Mouse (Mus musculus) v-Abl transformed pro-B cells (cell line): ENCODE results near the gene Sfrp4.

ENCODE experiments used
- in situ Hi-C, 2 experiments: fragments of 400-800 bp; cut with MboI; formaldehyde crosslinking; loops; one replicate each; pipeline ENCODE4 v1.15.1; 2025; ENCODE audit not compliant: unreplicated experiment in 2 of 2

Sfrp4 gene

GRCm38 (mm10) chr13:19630768-19631709 lies 8.1 kb downstream of the Sfrp4 start:
- in situ Hi-C loops = loop anchor here in 1 of 2 experiments (5.0 kb wide), 1 partner anchor 349 kb away; no protein-coding TSS in a partner anchor

GRCm38 (mm10) chr13:19636131-19636530 lies 13.2 kb downstream of the Sfrp4 start:
- in situ Hi-C loops = loop anchor here (5.0 kb wide), 2 partner anchors 199 to 274 kb away; no protein-coding TSS in a partner anchor

GRCm38 (mm10) chr13:19640203-19640851 lies 17.4 kb downstream of the Sfrp4 start:
- in situ Hi-C loops = loop anchor here (5.0 to 10.0 kb wide), 4 partner anchors 42 to 486 kb away; no protein-coding TSS in a partner anchor

GRCm38 (mm10) chr13:19643519-19643918 lies 20.6 kb downstream of the Sfrp4 start:
- in situ Hi-C loops = loop anchor here (5.0 to 10.0 kb wide), 4 partner anchors 39 to 489 kb away; no protein-coding TSS in a partner anchor

DNA sequence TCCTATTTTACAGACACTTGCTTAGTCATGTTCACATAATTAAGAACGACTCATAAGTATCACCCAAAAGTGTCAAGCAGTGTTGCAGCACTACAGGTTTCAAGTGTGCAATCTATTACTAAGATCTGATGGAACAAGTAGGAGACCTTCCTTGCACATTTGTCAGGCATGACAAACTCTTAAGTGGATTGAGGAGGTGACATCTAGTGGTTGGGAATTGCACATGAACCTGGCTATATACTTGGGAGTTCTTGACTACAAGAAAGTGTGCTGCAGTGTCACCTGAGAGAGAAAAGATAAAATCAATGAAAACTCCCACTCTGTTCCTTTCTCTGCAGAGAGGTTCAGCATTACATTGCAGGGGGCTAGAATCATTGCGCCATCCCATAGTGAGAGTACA lies 21.3 kb downstream of the Sfrp4 start:
- in situ Hi-C loops = loop anchor here (5.0 to 10.0 kb wide), 4 partner anchors 38 to 489 kb away; no protein-coding TSS in a partner anchor

GRCm38 (mm10) chr13:19649824-19650223 lies 26.9 kb downstream of the Sfrp4 start:
- in situ Hi-C loops = loop anchor here (10.0 to 25.0 kb wide), 3 partner anchors 495 to 1588 kb away; no protein-coding TSS in a partner anchor

GRCm38 (mm10) chr13:19652405-19652804 lies 29.5 kb downstream of the Sfrp4 start:
- in situ Hi-C loops = loop anchor here (25.0 kb wide), 2 partner anchors 840 to 1590 kb away; no protein-coding TSS in a partner anchor

DNA sequence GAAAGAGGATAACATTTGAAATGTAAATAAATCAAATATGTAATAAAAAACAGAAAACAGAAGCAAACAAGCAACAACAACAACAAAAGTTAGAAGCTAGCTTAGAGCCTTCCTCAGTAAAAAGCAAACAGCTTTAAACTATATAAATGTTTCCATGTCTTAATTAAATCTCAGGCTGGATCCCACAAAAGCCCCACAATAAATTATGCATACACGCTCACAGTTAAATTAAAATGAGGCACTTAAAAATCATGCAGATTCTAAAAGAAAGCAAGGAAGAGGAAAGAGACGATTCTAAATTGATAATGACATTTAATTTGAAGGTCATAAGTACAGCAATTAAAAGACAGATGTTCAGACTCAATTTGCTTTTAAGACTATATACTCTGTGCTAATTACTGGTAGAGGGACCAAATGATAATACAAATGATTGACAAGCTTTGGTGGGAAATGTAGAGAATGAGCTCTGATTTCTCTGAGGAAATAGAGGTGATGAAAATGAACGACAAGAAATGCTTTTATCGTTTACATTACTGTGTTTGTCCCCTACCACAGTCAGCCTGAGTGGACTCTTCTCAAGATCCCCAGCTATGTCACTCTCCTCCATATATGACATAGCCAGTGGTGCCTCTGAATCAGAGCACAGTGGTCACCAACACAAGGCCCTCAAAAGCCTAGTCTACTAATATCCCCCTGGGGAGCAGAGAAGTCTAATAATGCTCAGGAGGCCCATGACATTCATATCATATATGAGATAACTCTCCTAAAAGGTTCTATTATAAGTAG lies 45.6 kb downstream of the Sfrp4 start:
- in situ Hi-C loops = loop anchor here (25.0 kb wide), 2 partner anchors 856 to 1606 kb away; no protein-coding TSS in a partner anchor

GRCm38 (mm10) chr13:19674025-19674424 lies 51.1 kb downstream of the Sfrp4 start:
- in situ Hi-C loops = loop anchor here (25.0 kb wide), 2 partner anchors 862 to 1612 kb away; no protein-coding TSS in a partner anchor

- in situ Hi-C loops = loop anchor here (25.0 kb wide), 2 partner anchors 862 to 1612 kb away; no protein-coding TSS in a partner anchor
Observed at GRCm38 (mm10) chr13:19674601-19675000, 51.7 kb downstream of the Sfrp4 start.
